Mouse (Mus musculus) lung, postnatal 0 days (tissue): ENCODE results near the gene Tjp3.

Experiments used
- CTCF ChIP-seq: IDR thresholded peaks from 2 replicates; pipeline ENCODE4 v1.5.1; 2016; ENCODE audit warnings: antibody characterized with exemption, mild to moderate bottlenecking
- EP300 ChIP-seq: IDR thresholded peaks from 2 replicates; pipeline ENCODE4 v1.6.1; 2016; ENCODE audit warnings: antibody characterized with exemption, mild to moderate bottlenecking, control low read depth

GRCm38 (mm10) chr10:81299585-81300351 lies 8.4 kb upstream of the Tjp3 start:
- TF ChIP-seq CTCF (no peak), EP300 (no peak)
